ENCODE assay signal across 20 mouse cellular contexts in genomic region chr13:98637145-98637544, GRCm38 (mm10). TPM values are rescaled to one million over a fixed set of nuclear protein-coding genes. Genes with fewer than 3 reads are reported as not detected.
DNase-seq lines count a peak whose midpoint lies in the region; ATAC-seq and TF ChIP-seq lines count a peak whose summit lies in the region.
"Had no signal": no experiment of that assay in that cellular context is flagged by ENCODE, and none has a peak within 500 bp of the region (broad histone marks: within the 10 kb centered on the region; RNA-seq: fewer than 3 reads in every experiment).

TSS of gene Tmem174 (minus strand) at chr13:98637410.

- 0 out of 2 replicates have a peak, but pooled peaks cover 6% of the 10 kb centered on the region for H3K9me3 ChIP-seq in heart, embryonic 12.5 days (replicated peaks)
- peaks cover 13% of the 10 kb centered on the region for H3K9me3 ChIP-seq in E14TG2a.4 (ENCODE audit: low read length)
- no peaks in the 10 kb centered on the region for H3K9me3 ChIP-seq in forebrain, embryonic 11.5 days (ENCODE audit: control insufficient read depth, low read length)

- H3K27me3 ChIP-seq in heart, embryonic 12.5 days (replicated peaks): no peaks in the 10 kb centered on the region
- H3K27me3 ChIP-seq in E14TG2a.4 (ENCODE audit: insufficient read depth, low read length): peaks cover 20% of the 10 kb centered on the region
- no peaks in the 10 kb centered on the region for H3K27me3 ChIP-seq in forebrain, embryonic 11.5 days (ENCODE audit: control insufficient read depth, insufficient read depth, low read length)

- no peak for TF ChIP-seq CTCF in E14TG2a.4 (conservative IDR thresholded peaks at IDR 0.05; ENCODE audit: low read length)

- no peak for DNase-seq in heart, postnatal 10 days
- peak; percentile 69 for DNase-seq in kidney, adult 11 months
- DNase-seq in kidney, postnatal 14 days: peak; percentile 75
- no peak for DNase-seq in layer of hippocampus, postnatal 36 days
- DNase-seq in forebrain, embryonic 11.5 days (ENCODE audit: low spot score): no peak
- DNase-seq: adrenal gland, adult 2 months; cerebellum, adult 8-10 months; embryo, embryonic 11 days; layer of hippocampus, adult 9-11 months; midbrain, embryonic 14.5 days; right cerebral cortex, postnatal 4 days; thymus, postnatal 36 days had no signal

- H3K4me1 ChIP-seq in heart, embryonic 12.5 days (replicated peaks): peaks cover 32% of the 10 kb centered on the region
- peaks cover 5% of the 10 kb centered on the region; the same call in 1 of the 2 replicates for H3K4me1 ChIP-seq in E14TG2a.4 (replicated peaks; ENCODE audit: low read depth, low read length)
- H3K4me1 ChIP-seq in forebrain, embryonic 11.5 days (replicated peaks; ENCODE audit: control insufficient read depth, insufficient read depth, low read length): no peaks in the 10 kb centered on the region

- no peak within 1 kb of the TSS for H3K27ac ChIP-seq in heart, embryonic 12.5 days (ENCODE audit: poor library complexity, severe bottlenecking)
- no peak within 1 kb of the TSS for H3K27ac ChIP-seq in forebrain, embryonic 11.5 days (ENCODE audit: low read depth, low read length)
- H3K27ac ChIP-seq: liver, embryonic 14.5 days had no signal

- peak within 1 kb of the TSS; percentile 58 for H3K4me2 ChIP-seq in heart, embryonic 12.5 days
- no peak within 1 kb of the TSS for H3K4me2 ChIP-seq in forebrain, embryonic 11.5 days (ENCODE audit: low read depth, low read length, severe bottlenecking)

- intact Hi-C loops in heart, postnatal 10 days (cut with DNase I): no loop called here

- 71% methylated on average over 12 of the region's 12 CpGs for whole genome bisulfite sequencing in heart, embryonic 12.5 days
- WGBS in forebrain, embryonic 11.5 days: 89% methylated on average over 12 of the region's 12 CpGs

- H3K36me3 ChIP-seq in heart, embryonic 12.5 days: no peaks in the 10 kb centered on the region
- no peaks in the 10 kb centered on the region for H3K36me3 ChIP-seq in E14TG2a.4 (ENCODE audit: insufficient read depth, low read length)
- H3K36me3 ChIP-seq in forebrain, embryonic 11.5 days (ENCODE audit: control insufficient read depth, insufficient read depth, low read length): no peaks in the 10 kb centered on the region

- H3K9ac ChIP-seq in heart, embryonic 12.5 days: no peak within 1 kb of the TSS
- no peak within 1 kb of the TSS for H3K9ac ChIP-seq in forebrain, embryonic 11.5 days (ENCODE audit: low read length)
- H3K9ac ChIP-seq: liver, embryonic 14.5 days had no signal

- no peak for ATAC-seq in heart, embryonic 12.5 days (ENCODE audit: insufficient number of reproducible peaks, low FRiP score)
- ATAC-seq in forebrain, embryonic 11.5 days (replicated peaks; ENCODE audit: low FRiP score): no peak
- no peak for ATAC-seq in frontal cortex, adult (ENCODE audit: low TSS enrichment)
- ATAC-seq: hindbrain, embryonic 16.5 days had no signal

- H3K4me3 ChIP-seq in heart, embryonic 12.5 days: peak within 1 kb of the TSS; percentile 10
- H3K4me3 ChIP-seq in E14TG2a.4 (replicated peaks; ENCODE audit: low read length): peak within 1 kb of the TSS; percentile 39
- H3K4me3 ChIP-seq in forebrain, embryonic 11.5 days (ENCODE audit: low read depth, low read length): no peak within 1 kb of the TSS

RNA-seq across cellular contexts. Expression of gene Tmem174, which starts in this region (rescaled TPM):
- polyA plus RNA-seq in heart, embryonic 12.5 days (2016; fragmentation: Nextera tagmentation; extraction: Ambion mirVana): not detected in 2 replicates
- total RNA-seq in heart, postnatal 10 days (2021): not detected
- total RNA-seq in layer of hippocampus, postnatal 36 days (2021): under 1 TPM in 1 of 2 experiments, not detected in 1; 0.15 TPM
- not detected in 2 replicates for polyA plus RNA-seq in forebrain, embryonic 11.5 days (2014; fragmentation: Nextera tagmentation; extraction: Ambion mirVana)
- total RNA-seq: adrenal gland, adult 2 months; gastrocnemius, postnatal 4 days; left cerebral cortex, postnatal 14 days had no signal
- polyA plus RNA-seq: adrenal gland, adult 2 months; liver, embryonic 14.5 days; midbrain, embryonic 14.5 days; neural tube, embryonic 11.5 days had no signal

Comparison
In these comparisons a context has a peak if more than half of its experiments do, and no peak if none do; other contexts are left out.
1. DNase-seq: peak in kidney, adult 11 months (single experiment) and kidney, postnatal 14 days (single experiment); none in heart, postnatal 10 days (0 of 2), layer of hippocampus, postnatal 36 days (0 of 2) and forebrain, embryonic 11.5 days (single experiment).